Mouse (Mus musculus) C2C12 (cell line): ENCODE data around the gene Ccn1. TPM values are rescaled to one million over a fixed set of nuclear protein-coding genes. Genes with fewer than 3 reads are reported as not detected.

Source experiments
- H3K27me3 ChIP-seq: one replicate; pipeline ENCODE4 v1.6.1; 2011; ENCODE audit not compliant: control insufficient read depth, insufficient read depth, insufficient read length
- H3K36me3 ChIP-seq: one replicate; pipeline ENCODE4 v1.6.1; 2011; ENCODE audit not compliant: control insufficient read depth, insufficient read depth
- H3K4me3 ChIP-seq: one replicate; pipeline ENCODE4 v1.5.1; 2011; ENCODE audit warnings: mild to moderate bottlenecking, control low read depth; ENCODE audit not compliant: poor library complexity, insufficient read depth, severe bottlenecking
- H3K79me2 ChIP-seq: one replicate; pipeline ENCODE4 v1.6.1; 2011; ENCODE audit not compliant: control insufficient read depth, insufficient read depth
- H3K79me3 ChIP-seq: one replicate; pipeline ENCODE4 v1.6.1; 2011; ENCODE audit warnings: low read depth, control low read depth
- H3ac ChIP-seq: one replicate; pipeline ENCODE3; 2011; ENCODE audit warnings: low read depth; ENCODE audit not compliant: control insufficient read depth, insufficient read length
- CEBPB ChIP-seq: IDR thresholded peaks from one replicate; pipeline ENCODE4 v1.6.1; 2011; ENCODE audit warnings: low read depth, mild to moderate bottlenecking, control low read depth, moderate library complexity
- CTCF ChIP-seq: IDR thresholded peaks from one replicate; pipeline ENCODE4 v1.5.1; 2011; ENCODE audit not compliant: control insufficient read depth, insufficient read depth, insufficient read length
- FOSL1 ChIP-seq: IDR thresholded peaks from one replicate; pipeline ENCODE4 v1.8.0; 2011; ENCODE audit warnings: mild to moderate bottlenecking, low read length; ENCODE audit not compliant: poor library complexity, insufficient read depth, severe bottlenecking
- MAX ChIP-seq: IDR thresholded peaks from one replicate; pipeline ENCODE4 v1.6.1; 2011; ENCODE audit warnings: mild to moderate bottlenecking, control low read depth
- MYOD1 ChIP-seq: IDR thresholded peaks from one replicate; pipeline ENCODE4 v1.6.1; 2011; ENCODE audit warnings: low read depth; ENCODE audit not compliant: control insufficient read depth, insufficient read length
- MYOG ChIP-seq: IDR thresholded peaks from one replicate; pipeline ENCODE4 v1.6.1; 2011; ENCODE audit not compliant: control insufficient read depth, insufficient read length; ENCODE audit errors: extremely low read depth
- USF1 ChIP-seq: IDR thresholded peaks from one replicate; pipeline ENCODE4 v1.6.1; 2011; ENCODE audit warnings: low read depth, mild to moderate bottlenecking, control low read depth, moderate library complexity
- polyA plus RNA-seq: library from polyadenylated mRNA; unstranded; fragments of >200 nt; fragmentation: generic; extraction: Trizol; gene quantifications from one replicate; pipeline ENCODE4 v1.2.1, GENCODE M21; 2012; ENCODE audit warnings: missing spikeins

Gene Ccn1
- polyA plus RNA-seq, 1 experiment, result 280 TPM

DNA sequence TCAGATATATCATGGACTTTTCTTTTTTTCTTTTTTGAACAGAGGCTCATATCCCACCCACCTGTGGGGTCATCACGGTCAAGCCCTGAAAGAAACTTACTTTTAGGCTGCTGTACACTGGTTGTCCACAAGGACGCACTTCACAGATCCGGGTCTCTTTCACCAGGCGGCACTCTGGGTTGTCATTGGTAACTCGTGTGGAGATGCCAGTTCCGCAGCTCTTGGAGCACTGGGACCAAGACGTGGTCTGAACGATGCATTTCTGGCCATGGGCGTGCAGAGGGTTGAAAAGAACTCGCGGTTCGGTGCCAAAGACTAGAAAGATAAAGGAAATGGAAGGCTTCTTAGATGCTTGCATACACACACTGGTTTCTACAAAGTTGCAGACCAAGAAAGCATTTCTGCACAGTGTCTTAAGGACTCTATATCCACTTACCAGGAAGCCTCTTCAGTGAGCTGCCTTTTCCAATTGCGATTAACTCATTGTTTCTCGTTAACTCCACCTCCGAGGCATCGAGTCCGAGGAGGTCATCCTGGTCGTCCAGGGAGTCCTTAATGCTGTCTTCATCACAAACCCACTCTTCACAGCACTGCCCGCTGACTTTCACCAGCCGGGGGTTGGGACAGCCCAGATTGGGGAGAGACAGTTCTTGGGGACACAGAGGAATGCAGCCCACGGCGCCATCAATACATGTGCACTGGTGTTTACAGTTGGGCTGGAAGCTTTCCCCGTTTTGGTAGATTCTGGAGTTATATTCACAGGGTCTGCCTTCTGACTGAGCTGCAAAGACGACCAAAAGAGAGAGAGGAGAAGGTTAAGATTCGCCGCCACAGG lies 1.5 kb downstream of the Ccn1 start:
- H3ac ChIP-seq, result peak overlapping the region; percentile 68
- H3K4me3 ChIP-seq, result peak overlapping the region; percentile 97
- peaks cover 61% of the 10 kb centered on the region for H3K79me2 ChIP-seq
- H3K79me3 ChIP-seq, result peaks cover 29% of the 10 kb centered on the region
- TF ChIP-seq USF1, result no peak
- no peak for TF ChIP-seq MYOG
- no peak for TF ChIP-seq FOSL1
- peak; percentile 5 for TF ChIP-seq CTCF
- TF ChIP-seq MYOD1, result no peak
- no peak for TF ChIP-seq CEBPB
- TF ChIP-seq MAX, result peak; percentile 22
- H3K36me3 ChIP-seq, result peaks cover 31% of the 10 kb centered on the region
- H3K27me3 ChIP-seq, result no peaks in the 10 kb centered on the region

DNA sequence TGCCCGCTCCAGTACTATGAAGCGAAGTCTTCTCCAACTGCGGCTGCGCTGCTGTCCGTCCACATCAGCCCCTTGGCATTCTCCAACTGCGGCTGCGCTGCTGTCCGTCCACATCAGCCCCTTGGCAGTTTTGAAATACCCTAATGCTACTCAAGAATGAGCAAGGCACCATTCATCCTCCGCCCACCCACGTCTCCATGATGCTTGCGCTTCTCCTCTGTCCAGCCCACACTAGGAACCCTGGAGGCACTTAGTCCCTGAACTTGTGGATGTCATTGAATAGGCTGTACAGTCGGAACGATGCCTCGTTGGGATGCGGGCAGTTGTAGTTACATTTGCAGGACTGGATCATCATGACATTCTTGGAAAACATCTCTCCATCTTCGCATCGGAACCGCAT lies 2.4 kb downstream of the Ccn1 start:
- peak overlapping the region; percentile 97 for H3K4me3 ChIP-seq
- TF ChIP-seq FOSL1, result no peak
- TF ChIP-seq CEBPB, result no peak
- no peak for TF ChIP-seq MAX
- no peak for TF ChIP-seq MYOD1
- no peak for TF ChIP-seq CTCF

DNA sequence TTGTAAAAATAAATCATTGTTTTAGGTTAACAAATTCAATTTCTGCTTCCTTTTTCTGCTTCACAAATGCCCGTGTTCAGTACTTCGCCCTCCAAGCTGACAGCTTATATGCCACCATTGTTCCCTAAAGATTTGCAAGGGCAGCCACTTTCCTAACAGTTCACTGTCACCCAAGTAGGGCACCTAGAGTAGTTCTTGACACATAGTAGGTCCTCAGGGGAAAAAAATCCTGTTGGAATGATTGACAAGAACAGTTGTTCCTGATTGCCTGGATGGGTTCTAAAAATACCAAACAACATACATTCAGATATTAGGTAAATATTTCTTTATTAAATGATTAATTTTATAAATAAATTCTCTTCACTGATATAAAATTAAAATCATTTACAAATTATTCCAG lies 3.1 kb downstream of the Ccn1 start:
- Histone ChIP-seq H3K36me3 (peaks cover 31% of the 10 kb centered on the region), H3ac (no peak overlapping the region), H3K4me3 (no peak overlapping the region), H3K27me3 (no peaks in the 10 kb centered on the region), H3K79me3 (peaks cover 25% of the 10 kb centered on the region), H3K79me2 (peaks cover 51% of the 10 kb centered on the region)
- no peak for TF ChIP-seq MYOD1
- TF ChIP-seq FOSL1, result no peak
- TF ChIP-seq CTCF, result no peak
- TF ChIP-seq CEBPB, result no peak
- TF ChIP-seq USF1, result no peak
- no peak for TF ChIP-seq MYOG
- no peak for TF ChIP-seq MAX

More for the DNA sequence above, 2.4 kb downstream of the Ccn1 start:
- no peaks in the 10 kb centered on the region for H3K27me3 ChIP-seq
- peak overlapping the region; percentile 62 for H3ac ChIP-seq
- H3K79me2 ChIP-seq, result peaks cover 54% of the 10 kb centered on the region
- H3K79me3 ChIP-seq, result peaks cover 25% of the 10 kb centered on the region
- H3K36me3 ChIP-seq, result peaks cover 31% of the 10 kb centered on the region

DNA sequence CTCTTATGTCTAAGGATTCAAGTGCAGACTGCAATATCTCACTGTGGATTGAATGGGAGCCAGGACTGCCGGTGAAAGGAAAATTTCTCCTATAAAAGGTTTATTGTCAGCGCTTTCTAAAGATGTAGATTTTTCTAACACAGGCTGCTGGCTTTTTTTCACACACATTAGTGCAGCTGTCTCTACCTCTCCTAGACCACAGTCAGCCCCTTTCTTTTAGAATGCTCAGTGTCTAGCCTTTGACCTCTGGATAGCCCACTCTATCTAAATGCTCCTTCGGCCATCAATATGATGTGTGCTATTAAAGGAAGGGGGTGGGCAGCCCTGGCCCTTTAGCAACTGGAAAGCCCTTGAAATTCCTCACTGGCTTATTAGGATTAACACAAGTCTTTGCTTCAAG lies 3.8 kb downstream of the Ccn1 start:
- H3K79me2 ChIP-seq, result peaks cover 44% of the 10 kb centered on the region
- H3ac ChIP-seq, result no peak overlapping the region
- no peak overlapping the region for H3K4me3 ChIP-seq
- peaks cover 31% of the 10 kb centered on the region for H3K36me3 ChIP-seq
- TF ChIP-seq CTCF (no peak), MYOD1 (no peak), MYOG (no peak), FOSL1 (no peak), CEBPB (no peak)
- peaks cover 25% of the 10 kb centered on the region for H3K79me3 ChIP-seq
- H3K27me3 ChIP-seq, result no peaks in the 10 kb centered on the region

GRCm38 (mm10) chr3:145645463-145645862 lies 4.3 kb downstream of the Ccn1 start:
- Histone ChIP-seq H3K4me3 (no peak overlapping the region), H3K27me3 (no peaks in the 10 kb centered on the region), H3ac (no peak overlapping the region), H3K79me2 (peaks cover 39% of the 10 kb centered on the region), H3K79me3 (peaks cover 25% of the 10 kb centered on the region), H3K36me3 (peaks cover 31% of the 10 kb centered on the region)
- TF ChIP-seq MYOD1 (no peak), CEBPB (no peak), MAX (no peak), FOSL1 (no peak), MYOG (no peak), USF1 (no peak), CTCF (no peak)

- no peak for TF ChIP-seq MAX
- no peak for TF ChIP-seq MYOD1
- no peak for TF ChIP-seq USF1
- no peak for TF ChIP-seq MYOG
- TF ChIP-seq FOSL1, result no peak
- no peak for TF ChIP-seq CEBPB
- TF ChIP-seq CTCF, result no peak
- H3K4me3 ChIP-seq, result no peak overlapping the region
Measured at GRCm38 (mm10) chr3:145642861-145643260, 6.9 kb downstream of the Ccn1 start.

More at GRCm38 (mm10) chr3:145642861-145643260, 6.9 kb downstream of the Ccn1 start:
- Histone ChIP-seq H3K79me3 (peaks cover 9% of the 10 kb centered on the region), H3K36me3 (peaks cover 18% of the 10 kb centered on the region), H3K27me3 (no peaks in the 10 kb centered on the region), H3K79me2 (peaks cover 14% of the 10 kb centered on the region), H3ac (no peak overlapping the region)
